Mouse (Mus musculus): ENCODE data around the gene Sfxn4.

DNA sequence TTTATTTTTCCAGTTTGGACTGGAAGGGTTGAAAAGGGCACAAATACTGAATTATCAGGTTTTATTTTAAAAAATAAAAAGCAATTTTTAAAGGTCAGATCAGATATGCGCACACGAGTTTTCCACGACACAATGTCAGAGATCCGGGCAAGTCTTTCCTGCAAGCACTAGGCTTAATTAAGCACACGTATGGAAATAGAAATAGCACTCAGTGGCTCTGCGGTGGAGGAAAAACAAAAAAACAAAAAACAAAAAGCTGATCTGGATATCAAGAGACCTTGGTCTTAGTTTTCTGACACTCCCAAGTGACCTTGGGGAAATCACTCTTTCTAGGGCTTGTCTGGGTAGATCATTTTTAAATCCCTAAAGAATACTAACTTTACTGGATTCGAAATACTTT is 71.8 kb downstream of the Sfxn4 start:
- TF ChIP-seq POLR2A (IDR thresholded peaks at IDR 0.05; ENCODE audit: low read depth, low read length), result no peak
- TF ChIP-seq CTCF (IDR thresholded peaks at IDR 0.05; ENCODE audit: extremely low read depth, insufficient read length, insufficient replicate concordance, low read depth, low read length), result no peak

All from small intestine, adult 2 months (tissue).